Mouse (Mus musculus) embryonic facial prominence, embryonic 15.5 days (tissue): ENCODE measurements around the gene 1810043G02Rik. TPM values are rescaled to one million over a fixed set of nuclear protein-coding genes. Genes with fewer than 3 reads are reported as not detected.
"Not testable (repeated sequence)": the region's sequence is repeated elsewhere in the genome, so short reads cannot be mapped to it uniquely, and the experiment has no call there.

Experiments
- ATAC-seq: fragments of 200-750 bp; cut with Nextera tagmentation; 2 replicates; pipeline ENCODE4 v1.8.0; 2017; ENCODE audit warnings: low read depth, moderate TSS enrichment; ENCODE audit not compliant: insufficient number of reproducible peaks, low FRiP score, low TSS enrichment
- H3K27ac ChIP-seq: fragments of 300-500 bp; sonication (generic); replicated peaks from 2 replicates; pipeline ENCODE4 v1.5.1; 2015; ENCODE audit warnings: mild to moderate bottlenecking, inconsistent platforms
- H3K27me3 ChIP-seq: fragments of 300-500 bp; sonication (generic); 2 replicates; pipeline ENCODE4 v1.6.1; 2015; ENCODE audit warnings: inconsistent platforms
- H3K36me3 ChIP-seq: fragments of 300-500 bp; sonication (generic); 2 replicates; pipeline ENCODE4 v1.6.1; 2015; ENCODE audit warnings: mild to moderate bottlenecking, inconsistent platforms
- H3K4me1 ChIP-seq: fragments of 300-500 bp; sonication (generic); 2 replicates; pipeline ENCODE4 v1.6.1; 2015; ENCODE audit warnings: inconsistent platforms
- H3K4me2 ChIP-seq: fragments of 300-500 bp; sonication (generic); replicated peaks from 2 replicates; pipeline ENCODE4 v1.6.1; 2015; ENCODE audit warnings: mild to moderate bottlenecking, inconsistent platforms
- H3K4me3 ChIP-seq: fragments of 300-500 bp; sonication (generic); replicated peaks from 2 replicates; pipeline ENCODE4 v1.5.1; 2015; ENCODE audit warnings: mild to moderate bottlenecking, inconsistent platforms
- H3K9ac ChIP-seq: fragments of 300-500 bp; sonication (generic); 2 replicates; pipeline ENCODE4 v1.6.1; 2015; ENCODE audit warnings: inconsistent platforms
- H3K9me3 ChIP-seq: fragments of 300-500 bp; sonication (generic); replicated peaks from 2 replicates; pipeline ENCODE4 v1.6.1; 2016; ENCODE audit warnings: inconsistent platforms
- WGBS: fragments of 180-500 bp; shearing (Covaris S2); methylation state at CpG from one replicate; pipeline ENCODE4 v1.1.7; 2015; 5-methylcytosine and 5-hydroxymethylcytosine counted together
- polyA plus RNA-seq: library from polyadenylated mRNA; unstranded; fragments of >200 nt; fragmentation: Nextera tagmentation; extraction: Ambion mirVana; gene quantifications from 2 replicates; pipeline ENCODE4 v1.2.1, GENCODE M21; 2015

The 1810043G02Rik gene
- 31.0 and 32.7 TPM in 2 replicates for polyA plus RNA-seq

DNA sequence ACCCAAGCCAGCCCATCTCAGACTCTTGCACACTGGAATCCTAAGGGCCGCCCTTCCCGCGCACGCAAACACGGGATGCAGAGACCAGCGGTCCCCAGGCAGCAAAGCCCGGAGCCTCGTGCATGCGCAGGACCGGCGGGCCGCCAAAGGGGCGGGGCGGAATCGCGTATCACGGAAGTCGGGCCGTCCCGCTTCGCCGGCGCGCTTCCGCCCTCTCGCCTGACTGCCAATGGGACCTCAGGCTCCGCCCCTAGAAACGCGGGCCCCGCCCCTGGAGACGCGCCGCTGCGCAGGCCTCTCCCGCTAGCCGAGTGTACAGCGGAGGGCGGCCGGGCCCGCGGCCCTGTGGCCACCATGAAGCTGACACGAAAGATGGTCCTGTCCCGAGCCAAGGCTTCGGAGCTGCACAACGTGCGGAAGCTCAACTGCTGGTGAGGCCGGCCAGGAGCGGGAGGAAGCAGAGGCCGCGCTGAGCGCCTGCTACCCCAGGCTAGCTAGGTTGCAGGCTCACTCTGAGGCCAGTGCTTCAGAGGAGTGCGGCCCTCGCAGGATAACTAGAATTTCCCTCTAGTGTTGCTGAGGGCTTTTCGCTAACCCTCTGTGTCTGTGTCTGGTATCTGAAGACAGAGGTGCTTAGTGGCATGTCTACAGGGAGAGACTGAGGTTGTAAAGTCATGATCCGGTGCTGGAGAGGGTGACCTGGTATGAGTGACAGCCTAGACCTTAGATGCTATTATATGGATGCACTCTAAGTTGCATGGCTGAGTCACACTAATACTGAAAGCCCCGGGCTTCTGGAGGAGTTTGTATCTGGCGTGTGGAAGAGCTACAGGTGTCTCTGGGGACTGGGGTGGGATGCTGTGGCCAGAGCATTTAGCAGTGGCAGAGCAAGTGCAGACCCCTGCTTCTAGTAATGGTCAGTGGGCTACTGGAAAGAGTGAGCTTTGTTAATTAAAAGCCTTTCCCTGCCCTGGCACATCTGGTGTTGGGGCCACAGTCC, at the start of gene 1810043G02Rik:
1810043G02Rik (plus strand) TSS at position 174 of the 1,000 bp plus-strand sequence.
- ATAC-seq = peak; percentile 95
- H3K9ac ChIP-seq = peak within 1 kb of the TSS; percentile 64

DNA sequence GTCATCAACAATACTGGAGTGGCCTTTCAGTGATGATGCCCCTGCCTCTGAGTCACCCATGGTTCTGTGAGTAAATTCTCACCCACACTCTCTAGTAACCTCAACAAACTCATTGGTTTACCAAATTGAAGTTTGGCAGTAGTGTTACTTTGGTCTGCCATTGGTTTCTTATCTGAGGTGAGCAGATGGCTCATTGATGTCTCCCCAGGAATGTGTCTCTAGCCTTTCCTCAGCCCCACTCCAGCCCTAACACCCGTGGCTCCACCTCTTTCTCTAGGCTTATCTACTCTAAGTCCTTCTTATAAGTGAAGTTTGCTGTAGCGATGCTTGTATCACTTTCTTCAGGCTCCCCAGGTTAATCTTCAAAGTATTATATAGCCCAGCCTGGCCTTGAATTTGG, 38.6 kb upstream of the 1810043G02Rik start:
- no peaks in the 10 kb centered on the region for H3K4me1 ChIP-seq
- H3K4me3 ChIP-seq = no peak overlapping the region
- H3K9me3 ChIP-seq = no peaks in the 10 kb centered on the region
- no peaks in the 10 kb centered on the region for H3K36me3 ChIP-seq
- no peak overlapping the region for H3K9ac ChIP-seq
- ATAC-seq = no peak
- 75% methylated on average over 2 of the region's 2 CpGs for WGBS
- H3K27ac ChIP-seq = no peak overlapping the region
- no peak overlapping the region for H3K4me2 ChIP-seq
- H3K27me3 ChIP-seq = no peaks in the 10 kb centered on the region

More for the DNA sequence above, at the start of gene 1810043G02Rik:
- WGBS = under 1% methylated on average over 57 of the region's 57 CpGs
- no peaks in the 10 kb centered on the region for H3K9me3 ChIP-seq
- peaks cover 15% of the 10 kb centered on the region; the same call in 1 of the 2 replicates for H3K36me3 ChIP-seq
- H3K27me3 ChIP-seq = no peaks in the 10 kb centered on the region
- peaks cover 15% of the 10 kb centered on the region for H3K4me1 ChIP-seq
- H3K4me3 ChIP-seq = peak within 1 kb of the TSS; percentile 65
- peak within 1 kb of the TSS; percentile 49; the same call in 1 of the 2 replicates for H3K27ac ChIP-seq
- peak within 1 kb of the TSS; percentile 74 for H3K4me2 ChIP-seq

DNA sequence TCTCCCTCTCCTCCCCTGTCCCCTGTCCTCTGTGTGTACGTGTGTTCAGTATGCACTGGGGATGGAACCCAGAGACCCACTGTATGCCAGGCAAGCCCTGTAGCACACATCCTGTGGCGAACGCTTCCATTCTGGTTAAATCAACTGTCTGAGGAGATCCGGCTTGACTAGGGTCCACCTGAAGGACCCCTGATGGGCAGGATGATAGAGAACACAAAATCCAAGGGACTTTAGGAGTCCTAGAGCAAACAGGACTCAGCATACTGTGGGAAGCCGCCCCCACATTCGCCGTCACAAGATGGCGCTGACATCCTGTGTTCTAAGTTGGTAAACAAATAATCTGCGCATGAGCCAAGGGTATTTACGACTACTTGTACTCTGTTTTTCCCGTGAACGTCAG, 27.9 kb upstream of the 1810043G02Rik start:
- H3K27me3 ChIP-seq, H3K4me3 ChIP-seq, H3K9me3 ChIP-seq, H3K36me3 ChIP-seq, ATAC-seq, H3K4me2 ChIP-seq, H3K9ac ChIP-seq, H3K27ac ChIP-seq, H3K4me1 ChIP-seq: not testable (repeated sequence)
- 93% methylated on average over 10 of the region's 12 CpGs for WGBS

DNA sequence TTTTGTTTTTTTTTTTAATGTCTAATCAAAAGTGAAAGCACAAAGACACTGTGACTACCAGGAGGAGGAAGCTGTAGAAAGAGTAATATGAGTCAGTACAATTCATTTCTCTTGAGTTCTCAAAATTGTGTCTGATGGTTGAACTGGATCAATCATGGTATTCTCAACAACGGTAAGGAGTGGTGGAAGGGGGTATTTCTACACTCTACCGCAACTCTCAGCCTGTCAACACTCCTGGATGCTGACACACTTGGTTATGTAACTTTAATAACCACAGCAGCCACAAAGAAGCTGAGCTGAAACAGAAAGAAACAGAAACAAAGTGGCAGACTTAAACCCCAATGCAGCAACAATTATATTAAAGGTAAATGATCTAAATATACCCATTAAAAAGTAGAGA, 15.6 kb upstream of the 1810043G02Rik start:
- Histone ChIP-seq H3K4me1 (no peaks in the 10 kb centered on the region), H3K27ac (no peak overlapping the region), H3K27me3 (peaks cover 2% of the 10 kb centered on the region; the same call in 1 of the 2 replicates), H3K4me3 (no peak overlapping the region), H3K9ac (no peak overlapping the region), H3K9me3 (no peaks in the 10 kb centered on the region), H3K36me3 (no peaks in the 10 kb centered on the region), H3K4me2 (no peak overlapping the region)
- no peak for ATAC-seq
- WGBS = 73% methylated on average over 2 of the region's 2 CpGs

DNA sequence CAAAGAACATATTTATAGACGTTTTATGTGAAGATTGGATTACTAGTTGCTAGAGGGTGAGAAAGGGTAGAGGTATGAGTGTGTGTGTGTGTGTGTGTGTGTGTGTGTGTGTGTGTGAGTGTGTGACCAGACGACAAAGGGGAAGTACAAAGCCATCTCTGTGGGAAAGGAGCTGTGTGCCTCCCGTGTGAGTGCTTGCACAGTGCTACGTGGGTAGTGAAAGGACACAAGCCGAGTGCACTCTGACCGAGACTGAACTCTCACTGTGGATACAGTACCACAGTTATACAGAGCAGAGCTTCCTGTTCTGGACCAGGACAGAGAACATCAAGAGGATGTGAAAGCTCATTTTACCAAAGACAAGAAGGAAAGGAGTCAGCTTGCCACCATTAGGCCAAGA, 14.4 kb upstream of the 1810043G02Rik start:
- H3K27ac ChIP-seq = no peak overlapping the region

DNA sequence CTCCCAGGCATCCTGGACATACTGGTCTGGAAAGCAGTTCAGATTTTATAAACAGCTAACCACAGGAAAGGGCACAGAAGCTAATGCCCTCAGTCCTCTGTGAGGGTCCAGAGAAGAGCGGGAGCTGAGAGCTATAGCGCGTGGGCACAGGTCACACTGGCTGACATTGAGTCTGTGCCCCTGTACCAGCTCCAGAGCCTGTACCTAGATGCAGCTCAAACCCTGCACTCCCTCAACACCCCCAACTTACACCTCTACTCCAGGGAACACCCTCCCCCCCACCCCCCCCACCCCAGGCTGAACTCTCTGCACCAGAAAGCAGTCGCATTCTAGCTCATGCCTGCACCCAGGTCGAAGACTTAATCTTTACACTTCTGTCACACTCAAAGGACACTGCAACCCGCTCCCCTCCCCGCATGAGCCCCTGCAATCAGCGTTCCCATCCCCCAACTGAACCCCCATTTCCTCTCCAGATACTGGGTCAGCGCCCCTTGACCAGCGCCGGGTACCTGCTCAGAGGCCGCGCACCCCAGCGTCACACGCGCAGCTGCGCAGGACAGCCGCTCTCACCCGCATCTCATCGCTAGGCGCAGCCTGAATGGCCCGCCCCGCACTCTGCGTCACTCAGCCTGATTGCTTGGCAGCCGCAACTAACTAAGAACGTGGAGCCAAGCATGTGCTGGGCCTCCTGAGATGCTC, 8.9 kb upstream of the 1810043G02Rik start:
- Histone ChIP-seq H3K9me3 (no peaks in the 10 kb centered on the region), H3K4me3 (peak overlapping the region; percentile 32), H3K4me2 (peak overlapping the region; percentile 58), H3K27ac (no peak overlapping the region), H3K36me3 (no peaks in the 10 kb centered on the region), H3K27me3 (peaks cover 28% of the 10 kb centered on the region), H3K9ac (no peak overlapping the region), H3K4me1 (peaks cover 10% of the 10 kb centered on the region)
- ATAC-seq = peak; percentile 27; the same call in 1 of the 2 replicates
- 6% methylated on average over 26 of the region's 26 CpGs for WGBS

More for the DNA sequence above, 14.4 kb upstream of the 1810043G02Rik start:
- ATAC-seq = no peak
- Histone ChIP-seq H3K4me1 (peaks cover under 1% of the 10 kb centered on the region; the same call in 1 of the 2 replicates), H3K4me3 (no peak overlapping the region), H3K36me3 (no peaks in the 10 kb centered on the region), H3K9ac (no peak overlapping the region), H3K9me3 (no peaks in the 10 kb centered on the region), H3K27me3 (peaks cover 13% of the 10 kb centered on the region), H3K4me2 (no peak overlapping the region)
- 75% methylated on average over 6 of the region's 6 CpGs for WGBS

DNA sequence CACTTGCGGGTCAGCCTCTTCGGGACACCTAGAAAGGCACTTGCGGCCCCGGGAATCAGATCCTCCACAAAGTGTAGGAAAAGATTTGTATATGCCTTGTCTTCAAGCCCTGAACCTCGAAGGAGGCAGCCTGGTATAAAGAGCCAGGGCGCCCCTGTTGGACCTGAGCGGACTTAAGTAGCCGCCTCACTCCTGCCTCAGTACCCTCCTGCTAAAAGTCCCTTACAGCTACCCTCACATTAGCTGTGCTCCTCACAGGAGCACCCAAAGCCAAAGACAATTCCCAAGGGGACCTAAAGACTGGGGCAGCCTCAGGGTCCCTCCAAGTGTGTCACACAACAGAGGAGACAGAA, 8.4 kb upstream of the 1810043G02Rik start:
- H3K27me3 ChIP-seq = peaks cover 28% of the 10 kb centered on the region
- WGBS = 17% methylated on average over 8 of the region's 8 CpGs
- H3K9me3 ChIP-seq = no peaks in the 10 kb centered on the region
- no peaks in the 10 kb centered on the region for H3K36me3 ChIP-seq
- peaks cover 10% of the 10 kb centered on the region for H3K4me1 ChIP-seq
- H3K4me2 ChIP-seq = peak overlapping the region; percentile 58
- H3K9ac ChIP-seq = no peak overlapping the region
- no peak for ATAC-seq
- no peak overlapping the region for H3K27ac ChIP-seq
- peak overlapping the region; percentile 32 for H3K4me3 ChIP-seq

DNA sequence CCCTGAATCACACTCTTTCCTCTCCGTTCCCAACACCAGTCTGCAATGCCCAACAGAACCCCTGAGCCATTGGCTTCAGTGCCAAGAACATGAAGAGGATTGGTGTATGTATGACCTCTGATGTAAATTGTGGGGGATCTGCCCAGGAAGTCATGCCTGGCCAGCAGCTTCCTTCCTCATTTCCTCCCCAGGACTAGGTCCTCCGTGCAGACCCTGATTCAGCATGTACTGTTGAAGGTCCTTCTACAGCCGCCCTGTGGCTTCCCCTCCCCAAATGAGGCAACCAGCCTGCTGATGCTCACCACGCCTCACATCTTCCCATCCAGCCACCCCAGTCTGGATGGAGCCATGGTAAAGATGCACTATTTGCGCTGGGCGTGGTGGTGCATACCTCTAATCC, 7.8 kb upstream of the 1810043G02Rik start, which contains the start of gene Trpm2:
Trpm2 (minus strand) TSS at position 83 of the 400 bp plus-strand sequence.
- no peak for ATAC-seq
- Histone ChIP-seq H3K27me3 (peaks cover 28% of the 10 kb centered on the region), H3K9ac (no peak within 1 kb of the TSS), H3K4me2 (peak within 1 kb of the TSS; percentile 58), H3K36me3 (no peaks in the 10 kb centered on the region), H3K9me3 (no peaks in the 10 kb centered on the region), H3K27ac (no peak within 1 kb of the TSS), H3K4me1 (peaks cover 10% of the 10 kb centered on the region), H3K4me3 (peak within 1 kb of the TSS; percentile 32)
- WGBS = 87% methylated on average over 6 of the region's 6 CpGs

DNA sequence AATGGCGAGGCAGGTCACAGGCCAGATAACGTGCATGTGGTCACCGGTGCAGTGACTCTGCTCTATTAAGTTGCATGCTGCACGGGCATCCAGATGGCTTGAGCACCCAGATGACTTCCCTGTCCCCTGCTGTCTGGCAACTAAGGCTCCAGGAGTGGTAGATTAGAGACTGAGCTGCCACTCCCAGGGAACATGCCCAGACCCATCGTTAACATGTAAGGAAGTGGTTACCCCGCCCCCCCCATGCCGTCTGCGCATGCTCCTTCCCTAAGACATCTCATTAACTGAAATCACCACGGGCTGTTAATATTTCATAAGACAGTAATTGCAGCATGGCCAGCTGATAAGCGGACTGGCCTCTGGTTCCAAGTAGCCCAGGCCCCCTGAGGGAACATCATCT, 7.1 kb upstream of the 1810043G02Rik start:
- Histone ChIP-seq H3K4me1 (peaks cover 10% of the 10 kb centered on the region), H3K4me2 (no peak overlapping the region), H3K9me3 (no peaks in the 10 kb centered on the region), H3K36me3 (no peaks in the 10 kb centered on the region), H3K9ac (no peak overlapping the region), H3K4me3 (no peak overlapping the region), H3K27me3 (peaks cover 28% of the 10 kb centered on the region), H3K27ac (no peak overlapping the region)
- ATAC-seq = no peak
- WGBS = 80% methylated on average over 10 of the region's 10 CpGs

DNA sequence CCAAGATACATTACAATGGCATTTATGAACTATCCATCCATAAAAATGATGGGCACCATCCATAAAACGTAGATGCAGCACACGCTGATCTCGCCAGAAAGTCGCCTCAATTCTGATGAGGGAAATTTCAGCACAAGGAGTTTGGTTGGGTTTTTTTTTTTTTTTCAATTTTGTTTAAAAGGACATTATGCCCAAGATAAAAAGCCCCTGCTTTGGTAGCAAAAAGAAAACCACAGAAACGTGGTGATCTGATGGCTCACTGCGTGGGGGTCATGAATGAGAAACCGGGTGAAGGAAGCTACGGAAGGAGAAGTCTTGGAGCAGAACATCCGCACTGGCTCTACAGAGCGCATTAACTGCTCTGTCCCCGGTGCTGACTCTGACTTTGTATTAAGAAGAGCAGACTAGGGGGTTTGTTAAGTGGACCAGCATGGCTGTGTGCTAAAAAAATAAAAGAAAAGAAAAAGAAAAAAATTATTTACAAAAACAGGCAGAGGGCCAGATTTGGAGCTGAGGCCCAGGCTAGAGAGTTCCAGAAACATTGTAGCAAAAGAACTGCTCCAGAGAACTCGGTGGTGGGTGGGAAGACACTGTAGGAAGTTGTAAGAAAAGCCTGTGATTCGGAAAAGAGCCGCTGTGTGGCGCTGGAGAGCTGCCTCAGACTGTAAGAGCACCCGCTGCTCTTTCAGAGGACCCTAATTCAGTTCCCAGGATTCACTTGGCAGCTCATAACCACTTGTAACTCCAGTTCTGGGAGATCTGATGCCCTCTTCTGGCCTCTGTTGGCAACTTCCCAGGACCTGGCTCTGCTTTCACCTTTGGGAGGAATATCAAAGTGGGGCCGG, 6.4 kb upstream of the 1810043G02Rik start:
- no peak overlapping the region for H3K4me3 ChIP-seq
- no peak overlapping the region for H3K27ac ChIP-seq
- H3K4me1 ChIP-seq = peaks cover 10% of the 10 kb centered on the region
- H3K36me3 ChIP-seq = no peaks in the 10 kb centered on the region
- peaks cover 28% of the 10 kb centered on the region for H3K27me3 ChIP-seq
- H3K9me3 ChIP-seq = no peaks in the 10 kb centered on the region
- no peak overlapping the region for H3K4me2 ChIP-seq
- no peak for ATAC-seq
- no peak overlapping the region for H3K9ac ChIP-seq
- WGBS = 60% methylated on average over 17 of the region's 17 CpGs
